Mouse (Mus musculus) cerebellum, adult 8-10 months (tissue): ENCODE measurements around the gene Nr5a2.

Source experiments
- DNase-seq: peaks from one replicate; pipeline ENCODE4 v3.0.0; 2022

Gene Nr5a2

DNA sequence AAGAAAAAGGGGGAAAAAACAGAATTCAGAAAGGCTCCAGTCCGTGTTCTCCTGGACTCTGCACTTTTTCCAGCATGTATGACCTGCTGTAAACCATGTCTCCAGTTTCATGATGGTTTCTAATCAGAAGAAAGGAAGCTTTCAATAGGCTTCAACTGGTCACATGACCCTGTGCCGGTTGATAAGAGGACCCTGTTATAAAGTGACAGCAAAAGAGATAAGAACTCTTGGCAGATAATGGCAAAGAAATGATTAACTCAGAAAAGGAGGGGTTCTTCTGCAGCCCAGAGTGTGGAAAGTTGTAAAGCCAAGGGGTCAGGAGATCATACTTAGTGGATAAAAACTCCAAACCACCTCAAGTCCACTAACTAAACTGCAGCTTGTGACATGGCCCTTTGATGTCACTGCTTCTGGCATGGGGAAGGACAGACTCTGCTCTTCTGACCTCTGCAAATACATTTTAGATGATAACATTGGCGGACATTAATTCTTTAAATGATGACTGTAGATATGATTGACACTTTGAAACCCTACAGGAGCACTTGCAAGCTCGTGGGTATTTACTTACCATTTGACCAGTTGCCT lies at the start of gene Nr5a2:
Nr5a2 (minus strand) TSS at position 21 of the 585 bp plus-strand sequence.
- no peak for DNase-seq

DNA sequence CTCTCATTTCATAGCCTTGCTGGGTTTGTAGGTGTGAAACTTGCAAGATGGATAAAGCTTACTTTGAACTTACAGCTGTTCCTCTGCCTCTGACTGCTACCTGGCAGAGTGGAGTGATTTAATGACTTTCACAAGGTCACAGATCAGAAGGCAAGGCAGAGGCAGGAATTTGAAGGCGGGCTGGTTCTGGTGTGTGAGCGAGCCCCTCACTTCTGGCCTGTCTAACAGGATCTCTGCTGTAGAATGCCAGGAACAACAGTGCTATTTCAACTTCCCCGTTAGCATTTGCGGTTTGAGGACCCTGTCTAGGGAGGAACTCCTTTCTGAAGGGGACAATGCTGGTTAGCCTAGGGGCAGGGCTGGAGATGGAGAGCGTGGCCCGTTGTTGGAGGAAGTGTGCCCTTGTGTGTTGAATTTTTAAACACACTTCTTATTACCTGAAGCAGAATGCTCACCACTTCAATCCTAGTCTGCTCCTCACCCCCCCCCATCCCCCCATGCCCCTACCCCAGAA lies 48.5 kb upstream of the Nr5a2 start:
- DNase-seq: no peak

GRCm38 (mm10) chr1:137003816-137004215 lies 43.6 kb upstream of the Nr5a2 start:
- DNase-seq: no peak

DNA sequence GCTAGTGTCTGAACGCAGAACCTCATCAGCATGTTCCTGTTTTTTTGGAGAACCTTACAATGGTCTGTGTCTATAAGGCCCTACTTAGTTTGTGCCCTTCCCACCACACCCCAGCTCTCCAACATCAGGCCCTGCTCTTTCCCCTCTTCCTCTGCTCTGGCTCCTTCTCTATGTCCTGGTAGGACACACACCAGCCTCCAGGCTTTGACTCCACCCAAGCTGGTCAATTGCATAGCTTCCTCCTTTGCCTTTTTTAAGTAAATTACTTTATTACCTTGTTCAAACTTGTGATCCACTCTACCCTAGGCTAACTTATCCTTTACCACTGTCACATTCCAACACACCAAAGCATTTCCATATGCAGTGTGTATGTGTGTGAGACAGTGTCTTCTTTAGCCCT lies 42.9 kb upstream of the Nr5a2 start:
- DNase-seq: no peak

DNA sequence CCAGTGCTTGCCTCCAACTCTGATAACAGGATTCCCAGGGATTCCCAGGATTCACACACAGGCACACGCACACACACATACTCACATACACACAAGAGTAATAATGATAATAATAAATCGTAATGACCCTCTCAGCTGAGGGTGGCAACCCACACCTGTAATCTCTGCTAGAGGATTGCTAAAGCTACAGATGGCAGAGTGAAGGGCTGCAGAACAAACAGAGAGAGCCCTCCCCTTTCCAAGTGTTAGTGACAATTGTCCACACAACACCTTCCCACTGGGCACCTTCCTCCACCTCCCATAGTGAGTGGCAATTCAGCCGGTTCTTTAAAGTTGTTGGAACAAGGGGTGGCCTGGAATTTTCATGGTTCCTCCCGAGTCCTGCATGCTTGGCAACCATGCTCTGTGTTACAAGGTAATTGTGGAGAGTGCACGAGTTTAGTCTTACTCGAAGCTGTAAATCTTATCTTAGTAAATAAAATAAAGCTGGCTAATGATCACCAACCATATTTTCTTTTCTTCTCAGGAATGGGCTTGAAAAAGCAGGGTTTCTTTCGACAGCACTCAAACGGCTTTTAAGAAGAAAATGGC lies 31.6 kb upstream of the Nr5a2 start:
- DNase-seq: no peak

DNA sequence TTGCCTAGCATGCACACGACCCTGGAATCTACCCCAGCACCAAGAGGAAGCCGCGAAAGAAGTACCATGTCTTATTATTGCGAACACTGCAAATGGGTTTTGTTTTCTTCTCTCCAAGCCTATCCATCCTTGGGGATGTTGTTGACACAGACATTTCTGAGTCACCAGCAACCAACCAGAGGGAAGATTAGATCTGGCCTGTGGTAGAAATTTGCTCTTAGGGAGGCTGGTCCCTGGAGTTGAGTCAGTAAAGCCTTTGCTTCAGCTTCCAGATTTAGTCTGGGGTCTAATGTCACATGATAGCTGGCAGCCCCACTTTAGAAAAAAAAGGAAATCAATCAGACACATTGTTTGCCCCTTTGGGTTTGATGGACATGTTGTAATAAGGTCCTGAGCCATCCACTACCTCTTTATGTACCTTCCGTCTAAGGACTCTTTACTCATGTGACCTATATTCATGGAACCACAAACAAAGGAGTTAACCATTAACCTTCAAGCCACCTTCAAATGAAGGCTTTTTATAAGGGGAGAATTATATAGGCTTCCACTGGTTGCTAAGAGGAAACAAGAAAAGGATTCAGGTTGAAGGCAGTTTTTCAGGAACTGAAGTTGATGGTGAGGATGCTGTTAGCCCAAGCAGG lies 20.1 kb upstream of the Nr5a2 start:
- DNase-seq: no peak

DNA sequence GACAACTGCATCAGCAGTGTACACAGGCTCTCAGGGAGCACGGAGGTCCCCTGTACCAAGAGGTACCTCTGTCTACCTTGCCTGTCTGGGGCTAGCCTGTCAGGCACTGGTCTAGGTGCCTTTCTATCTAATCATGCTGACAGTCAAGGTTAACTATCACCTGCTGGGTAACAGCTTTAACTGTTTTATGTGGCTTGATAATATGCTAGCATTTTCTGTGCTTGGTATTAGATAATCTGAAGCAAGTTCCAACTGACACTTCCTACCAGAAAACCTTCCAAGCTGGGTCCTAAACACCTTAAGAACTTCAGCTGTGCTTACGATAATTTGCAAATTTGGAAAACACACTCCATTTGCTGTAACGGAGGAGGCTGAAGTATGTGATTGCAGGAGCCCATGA lies 17.6 kb upstream of the Nr5a2 start:
- no peak for DNase-seq

DNA sequence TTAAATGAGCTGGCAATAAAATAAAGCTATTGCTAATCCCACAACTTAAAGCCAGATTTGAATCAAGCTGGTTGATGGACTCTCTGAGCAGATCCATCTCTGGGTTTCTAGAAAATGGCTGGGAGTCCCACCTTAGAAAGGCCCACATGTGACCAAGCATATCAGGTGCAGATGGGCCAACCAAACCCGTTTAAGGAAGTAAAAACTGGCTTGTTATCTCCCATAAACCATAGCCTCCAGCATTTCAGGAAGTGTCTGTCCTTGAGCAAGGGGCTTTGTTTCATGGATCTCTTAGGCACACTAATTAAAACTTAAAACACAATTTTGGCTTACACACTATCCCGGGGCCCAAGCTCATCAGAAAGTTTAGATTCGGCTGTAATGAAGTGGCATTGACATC lies 13.8 kb upstream of the Nr5a2 start:
- no peak for DNase-seq

DNA sequence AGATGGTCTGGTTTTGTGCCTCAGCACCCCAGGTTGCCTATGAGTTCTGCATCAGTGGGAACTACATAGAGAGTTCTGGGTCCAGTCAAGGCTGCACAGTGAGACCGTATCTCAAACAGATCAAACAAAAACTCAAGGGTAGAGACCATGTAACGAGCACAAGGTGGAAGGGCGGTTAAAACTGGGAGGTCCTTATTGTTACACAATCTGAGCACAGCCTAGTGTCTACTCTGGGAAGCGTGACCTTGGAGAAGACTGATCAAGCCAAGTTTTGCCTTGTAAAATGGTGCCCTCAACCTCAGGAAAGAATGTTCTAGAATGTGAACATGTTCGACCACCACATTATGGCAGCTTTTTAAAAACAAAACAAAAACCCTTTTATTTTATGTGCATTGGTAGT lies 12.8 kb upstream of the Nr5a2 start:
- no peak for DNase-seq

DNA sequence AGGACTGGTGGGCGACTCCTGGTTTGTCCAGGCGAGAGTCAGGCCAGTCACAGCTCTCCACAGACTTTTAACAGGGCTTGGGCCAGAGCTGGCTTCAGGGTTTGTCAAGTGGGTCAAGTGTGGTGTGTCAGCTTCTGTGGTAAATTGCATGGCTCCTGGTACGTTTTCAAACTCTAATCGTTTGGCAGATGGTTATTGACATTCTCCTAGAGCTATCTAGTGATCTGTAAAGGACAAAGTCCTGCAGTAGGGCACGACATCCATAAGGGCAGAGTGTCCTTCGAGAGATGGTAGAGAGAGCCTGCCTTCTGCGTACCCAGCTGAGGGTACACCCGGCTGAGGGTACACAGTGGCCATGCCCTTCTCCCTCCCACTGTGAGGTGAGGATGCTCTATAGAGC lies 10.7 kb upstream of the Nr5a2 start:
- no peak for DNase-seq

DNA sequence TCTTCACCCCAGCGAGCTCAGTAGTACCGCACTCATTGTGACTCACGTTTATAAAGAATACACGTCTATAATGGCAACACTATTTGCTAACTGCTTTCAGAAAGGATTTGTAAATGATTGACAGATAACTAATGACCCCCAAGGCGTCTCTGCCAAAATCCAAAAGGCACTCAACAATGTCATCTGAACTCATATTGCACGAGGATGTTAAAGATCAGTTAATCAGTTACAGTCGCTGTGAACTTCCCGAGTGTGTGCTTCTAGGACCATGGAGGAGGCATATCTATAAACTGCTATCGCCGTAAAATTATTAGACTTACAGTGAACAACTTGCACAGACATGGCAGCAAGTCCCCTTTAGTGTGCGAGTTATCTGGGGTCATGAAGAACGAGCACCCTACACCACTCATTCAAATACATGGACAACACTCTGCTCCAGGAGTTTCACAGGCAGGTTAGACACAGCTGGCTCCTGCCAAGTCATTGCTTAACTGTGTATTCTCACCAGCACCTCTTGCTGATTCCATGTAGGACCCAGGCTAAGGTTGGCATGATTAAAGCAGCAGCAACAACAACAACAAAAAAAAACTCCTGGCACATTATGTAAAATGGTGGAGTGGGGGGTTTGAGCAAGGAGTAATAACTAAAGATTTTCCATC lies 6.6 kb upstream of the Nr5a2 start:
- no peak for DNase-seq

GRCm38 (mm10) chr1:136959491-136959890 lies 757 bp downstream of the Nr5a2 start:
- no peak for DNase-seq

DNA sequence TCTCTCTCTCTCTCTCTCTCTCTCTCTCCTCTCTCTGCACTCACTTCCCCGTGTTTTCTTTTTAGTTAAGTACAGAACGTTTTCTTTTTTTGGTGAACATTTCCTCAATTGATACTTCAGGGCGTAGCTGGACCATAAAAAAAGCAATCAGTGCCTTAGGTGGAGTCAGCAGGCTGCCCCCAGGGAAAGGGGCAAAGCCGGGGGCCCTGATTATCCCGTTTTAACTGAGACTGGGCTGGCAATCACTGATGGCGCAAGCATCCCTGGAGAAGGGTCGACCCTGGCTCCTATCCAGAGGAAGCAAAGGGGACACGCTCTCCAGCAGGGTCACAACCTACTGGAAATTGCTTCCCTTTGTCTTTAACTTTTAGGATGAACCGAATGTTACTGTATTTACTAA lies 1.6 kb downstream of the Nr5a2 start:
- DNase-seq: no peak

- no peak for DNase-seq
Observed at GRCm38 (mm10) chr1:136958185-136958584, 2.1 kb downstream of the Nr5a2 start.

DNA sequence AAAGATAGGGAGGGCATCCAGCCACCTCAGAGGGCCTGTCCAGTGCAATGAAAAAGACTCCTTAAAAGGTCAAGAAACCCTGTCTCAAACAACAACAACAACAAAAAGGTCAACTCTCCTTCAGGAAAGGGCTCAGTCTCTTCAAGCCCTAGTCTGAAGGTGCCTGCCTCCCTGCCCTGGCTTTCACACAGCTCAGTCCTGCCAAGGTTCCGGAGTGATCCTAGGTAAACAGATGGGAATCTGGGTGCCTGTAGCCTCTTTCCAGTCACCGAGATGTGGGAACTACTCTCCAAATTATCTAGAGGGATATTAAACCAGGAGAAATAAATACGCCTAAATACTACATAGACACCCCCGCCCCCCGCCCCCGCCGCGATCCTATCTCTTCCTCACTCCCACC lies 2.6 kb downstream of the Nr5a2 start:
- no peak for DNase-seq

- DNase-seq: no peak
Observed at GRCm38 (mm10) chr1:136954108-136954494, 6.1 kb downstream of the Nr5a2 start.

DNA sequence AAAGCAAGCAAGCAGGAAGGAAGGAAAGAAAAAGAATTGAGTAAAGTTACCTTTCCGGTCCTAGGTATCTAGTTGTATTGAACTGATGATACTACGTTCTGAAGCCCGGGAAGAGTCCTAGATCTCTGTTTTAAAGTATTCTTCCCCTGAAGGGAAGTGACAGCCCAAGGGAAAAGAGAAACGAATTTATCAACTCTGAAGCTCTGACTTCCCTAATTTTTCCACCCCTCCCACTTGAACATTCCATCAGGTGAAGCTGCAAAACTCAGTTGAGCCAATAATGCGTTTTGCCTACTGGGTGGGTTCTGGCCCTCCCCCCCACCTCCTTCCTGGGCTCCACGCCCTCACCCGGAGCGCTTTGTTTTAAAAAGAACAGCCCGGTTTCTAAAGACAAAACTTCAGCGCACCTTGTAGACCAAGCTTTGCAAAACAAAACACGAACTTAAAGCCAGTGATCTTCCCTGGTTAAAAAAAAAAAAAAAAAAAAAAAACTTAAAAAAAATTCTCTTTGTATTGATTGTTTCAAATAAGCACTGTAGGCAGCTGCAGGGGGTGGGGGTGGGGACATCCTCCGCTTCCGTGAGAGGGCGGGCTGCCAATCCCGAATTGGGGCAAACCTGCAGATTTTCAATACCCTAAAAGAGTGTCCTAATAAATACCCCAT lies 6.7 kb downstream of the Nr5a2 start:
- DNase-seq: no peak

- DNase-seq: no peak
Observed at GRCm38 (mm10) chr1:136952609-136953311, 7.5 kb downstream of the Nr5a2 start.

DNA sequence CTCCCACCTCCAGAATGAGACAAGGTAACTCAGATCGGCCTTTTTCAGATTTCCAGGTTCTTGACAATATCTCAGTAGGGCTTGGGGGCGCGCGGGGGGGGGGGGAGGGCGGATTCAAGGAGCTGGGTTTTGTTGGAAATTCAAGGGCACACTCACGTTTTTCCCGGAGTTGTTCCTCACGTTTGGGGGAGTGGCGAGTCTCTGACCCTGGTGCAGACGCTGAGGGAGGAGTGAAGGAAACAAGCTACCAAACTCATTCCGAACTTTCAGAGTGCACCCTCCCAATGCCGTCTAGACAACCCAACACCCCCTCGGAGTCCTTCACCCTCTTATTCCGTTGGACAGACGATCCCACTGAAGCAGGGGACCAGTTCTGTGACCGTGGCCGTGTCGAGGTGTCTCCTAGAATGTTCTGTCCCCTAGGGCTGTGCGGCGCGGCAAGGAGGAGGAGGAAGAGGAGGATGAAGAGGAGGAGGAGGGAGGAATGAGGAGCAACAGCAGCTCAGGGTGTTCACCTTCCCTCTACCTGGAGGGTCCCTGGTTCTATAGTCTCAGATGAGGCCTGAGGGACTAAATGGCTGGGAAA lies 8.2 kb downstream of the Nr5a2 start:
- DNase-seq: no peak

GRCm38 (mm10) chr1:136951155-136951650 lies 9.0 kb downstream of the Nr5a2 start:
- no peak for DNase-seq

DNA sequence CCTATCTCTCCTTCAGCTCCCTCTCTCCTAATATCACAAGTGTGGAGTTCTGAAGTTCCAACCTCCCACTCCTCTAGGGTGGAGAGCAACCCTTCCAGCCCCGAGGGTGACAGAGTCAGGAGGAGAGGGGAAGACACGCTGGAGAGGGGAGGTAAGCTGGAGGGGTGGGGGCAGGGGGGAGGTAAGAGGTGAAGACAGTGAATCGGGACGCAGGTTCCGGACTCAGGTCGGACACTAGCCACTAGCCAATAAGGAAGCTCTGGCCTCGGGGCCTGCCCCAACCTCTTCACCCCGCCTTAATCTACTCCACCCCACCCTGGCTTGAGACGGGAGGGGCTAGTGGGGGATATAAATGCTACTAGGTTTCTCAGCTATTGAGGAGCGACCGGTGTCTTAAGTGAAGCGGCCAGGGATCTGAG lies 10.9 kb downstream of the Nr5a2 start:
- DNase-seq: no peak
